Mouse (Mus musculus): ENCODE data around the gene Swsap1. TPM values are rescaled to one million over a fixed set of nuclear protein-coding genes. Genes with fewer than 3 reads are reported as not detected.

Gene Swsap1
- polyA plus RNA-seq, 1 experiment from 2014 or later: 11.4 TPM

DNA sequence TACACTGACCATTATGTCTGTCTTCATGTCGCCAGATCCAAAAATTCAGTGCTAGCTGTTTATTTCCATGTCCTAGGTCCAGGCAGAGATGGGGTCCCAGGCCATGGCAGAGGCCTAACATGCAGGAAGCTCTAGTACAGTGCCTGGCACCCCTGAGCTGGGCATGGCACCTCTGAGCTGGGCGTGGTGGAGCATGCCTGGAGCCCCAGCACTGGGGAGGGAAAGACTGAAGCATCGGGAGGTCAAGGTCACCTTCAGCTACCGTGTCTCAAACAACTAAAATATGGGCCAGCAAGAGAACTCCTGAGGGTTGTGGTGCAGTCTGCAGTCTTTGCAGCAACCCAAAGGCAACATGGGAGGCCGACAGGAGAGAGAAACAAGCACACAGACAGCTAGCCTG is 2.8 kb downstream of the Swsap1 start:
- ATAC-seq (ENCODE audit: low FRiP score, low TSS enrichment): no peak
- Histone ChIP-seq H3K36me3 (ENCODE audit: control insufficient read depth, insufficient read depth, low read length) (no peaks in the 10 kb centered on the region; the same call in 1 of the 2 replicates), H3K27ac (ENCODE audit: low read depth, low read length) (no peak overlapping the region), H3K4me3 (ENCODE audit: low read length) (no peak overlapping the region), H3K9ac (ENCODE audit: low read depth, low read length) (no peak overlapping the region), H3K4me2 (replicated peaks; ENCODE audit: low read depth, low read length) (no peak overlapping the region), H3K9me3 (ENCODE audit: control insufficient read depth, low read length) (no peaks in the 10 kb centered on the region), H3K4me1 (ENCODE audit: control insufficient read depth, insufficient read depth, low read length) (peaks cover 30% of the 10 kb centered on the region), H3K27me3 (ENCODE audit: control insufficient read depth, insufficient read depth, low read length) (peaks cover 12% of the 10 kb centered on the region)
- 88% methylated on average over 5 of the region's 5 CpGs for WGBS

DNA sequence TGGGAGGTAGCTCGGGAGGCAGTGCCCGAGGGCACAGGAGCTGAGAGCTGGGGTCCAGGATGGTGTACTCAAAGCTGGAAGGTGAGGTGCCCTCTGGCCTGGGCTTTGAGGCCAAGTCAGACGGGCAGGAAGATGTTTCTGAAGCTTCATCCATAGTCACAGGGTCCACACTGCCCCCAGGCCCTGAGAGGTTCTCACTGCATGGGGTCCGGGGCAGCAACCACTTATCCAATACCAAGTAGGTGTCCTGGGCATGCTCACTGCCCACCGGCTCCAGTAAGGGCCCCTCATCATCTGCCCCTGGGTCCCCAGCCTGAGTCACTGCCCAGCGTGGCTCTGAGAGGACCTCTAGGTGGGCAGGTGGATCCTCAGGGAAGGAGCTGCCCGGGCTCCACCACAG is 3.7 kb downstream of the Swsap1 start:
- WGBS: 91% methylated on average over 7 of the region's 7 CpGs
- H3K27me3 ChIP-seq (ENCODE audit: control insufficient read depth, insufficient read depth, low read length): peaks cover 12% of the 10 kb centered on the region

GRCm38 (mm10) chr9:21960135-21960534 is 4.6 kb downstream of the Swsap1 start:
- Histone ChIP-seq H3K4me1 (ENCODE audit: control insufficient read depth, insufficient read depth, low read length) (peaks cover 31% of the 10 kb centered on the region), H3K4me2 (replicated peaks; ENCODE audit: low read depth, low read length) (peak overlapping the region; percentile 82), H3K36me3 (ENCODE audit: control insufficient read depth, insufficient read depth, low read length) (no peaks in the 10 kb centered on the region; the same call in 1 of the 2 replicates), H3K9me3 (ENCODE audit: control insufficient read depth, low read length) (no peaks in the 10 kb centered on the region), H3K27me3 (ENCODE audit: control insufficient read depth, insufficient read depth, low read length) (peaks cover 12% of the 10 kb centered on the region), H3K9ac (ENCODE audit: low read depth, low read length) (0 out of 2 replicates have a peak overlapping the region, but pooled peaks have one; percentile 19), H3K27ac (ENCODE audit: low read depth, low read length) (no peak overlapping the region), H3K4me3 (ENCODE audit: low read length) (no peak overlapping the region)
- 32% methylated on average over 9 of the region's 9 CpGs for WGBS
- ATAC-seq (ENCODE audit: low FRiP score, low TSS enrichment): no peak

More for the DNA sequence above, 3.7 kb downstream of the Swsap1 start:
- Histone ChIP-seq H3K27ac (ENCODE audit: low read depth, low read length) (no peak overlapping the region), H3K4me3 (ENCODE audit: low read length) (no peak overlapping the region), H3K4me1 (ENCODE audit: control insufficient read depth, insufficient read depth, low read length) (peaks cover 31% of the 10 kb centered on the region), H3K9me3 (ENCODE audit: control insufficient read depth, low read length) (no peaks in the 10 kb centered on the region), H3K36me3 (ENCODE audit: control insufficient read depth, insufficient read depth, low read length) (no peaks in the 10 kb centered on the region; the same call in 1 of the 2 replicates), H3K9ac (ENCODE audit: low read depth, low read length) (no peak overlapping the region), H3K4me2 (replicated peaks; ENCODE audit: low read depth, low read length) (no peak overlapping the region)
- no peak for ATAC-seq (ENCODE audit: low FRiP score, low TSS enrichment)

DNA sequence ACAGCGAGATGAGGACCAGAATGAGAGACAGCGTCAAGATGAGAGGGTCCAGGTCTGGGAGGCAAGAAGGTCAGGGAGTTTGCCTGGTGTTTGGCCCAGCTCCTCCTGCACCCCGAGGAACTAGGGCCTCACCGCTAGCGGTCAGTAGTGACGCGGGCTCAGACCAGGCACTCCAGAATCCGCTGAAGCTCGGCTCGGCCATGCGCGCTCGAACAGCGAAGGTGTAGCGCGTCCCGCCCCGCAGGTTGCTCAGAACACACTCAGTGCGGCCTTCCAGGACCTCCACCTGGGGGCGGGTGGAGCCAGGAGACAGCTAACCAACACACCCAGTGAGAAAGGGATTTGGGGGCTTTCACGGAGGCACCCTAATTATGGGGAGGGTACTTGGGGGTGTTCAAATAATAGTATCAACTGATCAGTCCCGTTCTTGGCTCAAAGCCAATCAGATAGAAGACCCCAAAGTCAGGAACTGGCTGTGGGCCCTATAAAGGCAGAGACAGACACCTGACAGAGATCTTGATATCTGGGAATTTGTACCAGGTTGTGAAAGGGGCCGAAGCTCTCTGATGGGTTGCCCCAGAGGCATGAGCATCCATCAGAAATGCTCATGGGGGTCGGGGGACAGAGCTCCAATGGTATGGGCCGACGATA is 5.1 kb downstream of the Swsap1 start:
- WGBS: 7% methylated on average over 26 of the region's 26 CpGs
- peak overlapping the region; percentile 82 for H3K4me2 ChIP-seq (replicated peaks; ENCODE audit: low read depth, low read length)
- no peak for ATAC-seq (ENCODE audit: low FRiP score, low TSS enrichment)
- H3K4me1 ChIP-seq (ENCODE audit: control insufficient read depth, insufficient read depth, low read length): peaks cover 31% of the 10 kb centered on the region
- no peaks in the 10 kb centered on the region for H3K9me3 ChIP-seq (ENCODE audit: control insufficient read depth, low read length)
- no peak overlapping the region for H3K27ac ChIP-seq (ENCODE audit: low read depth, low read length)
- H3K4me3 ChIP-seq (ENCODE audit: low read length): 0 out of 2 replicates have a peak overlapping the region, but pooled peaks have one; percentile 4
- H3K36me3 ChIP-seq (ENCODE audit: control insufficient read depth, insufficient read depth, low read length): no peaks in the 10 kb centered on the region; the same call in 1 of the 2 replicates
- H3K27me3 ChIP-seq (ENCODE audit: control insufficient read depth, insufficient read depth, low read length): peaks cover 12% of the 10 kb centered on the region
- H3K9ac ChIP-seq (ENCODE audit: low read depth, low read length): 0 out of 2 replicates have a peak overlapping the region, but pooled peaks have one; percentile 19

- H3K27ac ChIP-seq (ENCODE audit: low read depth, low read length): no peak overlapping the region
- no peaks in the 10 kb centered on the region; the same call in 1 of the 2 replicates for H3K36me3 ChIP-seq (ENCODE audit: control insufficient read depth, insufficient read depth, low read length)
- peak overlapping the region; percentile 47; the same call in 1 of the 2 replicates for H3K9ac ChIP-seq (ENCODE audit: low read depth, low read length)
- H3K27me3 ChIP-seq (ENCODE audit: control insufficient read depth, insufficient read depth, low read length): peaks cover 12% of the 10 kb centered on the region
- WGBS: 1% methylated on average over 35 of the region's 35 CpGs
- no peaks in the 10 kb centered on the region for H3K9me3 ChIP-seq (ENCODE audit: control insufficient read depth, low read length)
- peak overlapping the region; percentile 82 for H3K4me2 ChIP-seq (replicated peaks; ENCODE audit: low read depth, low read length)
- peaks cover 29% of the 10 kb centered on the region for H3K4me1 ChIP-seq (ENCODE audit: control insufficient read depth, insufficient read depth, low read length)
- ATAC-seq (ENCODE audit: low FRiP score, low TSS enrichment): no peak
- peak overlapping the region; percentile 51 for H3K4me3 ChIP-seq (ENCODE audit: low read length)
These were observed 5.9 kb downstream of the Swsap1 start for GRCm38 (mm10) chr9:21961366-21961980.

- Histone ChIP-seq H3K9ac (ENCODE audit: low read depth, low read length) (peak overlapping the region; percentile 47; the same call in 1 of the 2 replicates), H3K27ac (ENCODE audit: low read depth, low read length) (no peak overlapping the region), H3K4me1 (ENCODE audit: control insufficient read depth, insufficient read depth, low read length) (peaks cover 27% of the 10 kb centered on the region), H3K4me3 (ENCODE audit: low read length) (peak overlapping the region; percentile 51), H3K4me2 (replicated peaks; ENCODE audit: low read depth, low read length) (peak overlapping the region; percentile 82), H3K9me3 (ENCODE audit: control insufficient read depth, low read length) (no peaks in the 10 kb centered on the region), H3K27me3 (ENCODE audit: control insufficient read depth, insufficient read depth, low read length) (peaks cover 12% of the 10 kb centered on the region), H3K36me3 (ENCODE audit: control insufficient read depth, insufficient read depth, low read length) (no peaks in the 10 kb centered on the region; the same call in 1 of the 2 replicates)
- under 1% methylated on average over 14 of the region's 15 CpGs for WGBS
- ATAC-seq (ENCODE audit: low FRiP score, low TSS enrichment): peak; percentile 47; the same call in 1 of the 2 replicates
These were observed 6.5 kb downstream of the Swsap1 start for GRCm38 (mm10) chr9:21962010-21962409.

- peak overlapping the region; percentile 47; the same call in 1 of the 2 replicates for H3K9ac ChIP-seq (ENCODE audit: low read depth, low read length)
- peaks cover 27% of the 10 kb centered on the region for H3K4me1 ChIP-seq (ENCODE audit: control insufficient read depth, insufficient read depth, low read length)
- peak overlapping the region; percentile 51 for H3K4me3 ChIP-seq (ENCODE audit: low read length)
- H3K4me2 ChIP-seq (replicated peaks; ENCODE audit: low read depth, low read length): peak overlapping the region; percentile 82
- H3K9me3 ChIP-seq (ENCODE audit: control insufficient read depth, low read length): no peaks in the 10 kb centered on the region
- H3K27ac ChIP-seq (ENCODE audit: low read depth, low read length): no peak overlapping the region
- H3K36me3 ChIP-seq (ENCODE audit: control insufficient read depth, insufficient read depth, low read length): no peaks in the 10 kb centered on the region; the same call in 1 of the 2 replicates
- H3K27me3 ChIP-seq (ENCODE audit: control insufficient read depth, insufficient read depth, low read length): peaks cover 12% of the 10 kb centered on the region
- peak; percentile 77 for ATAC-seq (ENCODE audit: low FRiP score, low TSS enrichment)
- 2% methylated on average over 34 of the region's 34 CpGs for WGBS
These were observed 7.0 kb downstream of the Swsap1 start for GRCm38 (mm10) chr9:21962416-21963059.

GRCm38 (mm10) chr9:21963417-21963816 is 7.9 kb downstream of the Swsap1 start, which contains the start of gene Epor:
TSS of gene Epor (minus strand) at chr9:21963506.
- ATAC-seq (ENCODE audit: low FRiP score, low TSS enrichment): peak; percentile 55
- WGBS: 5% methylated on average over 8 of the region's 8 CpGs
- Histone ChIP-seq H3K4me2 (replicated peaks; ENCODE audit: low read depth, low read length) (peak within 1 kb of the TSS; percentile 82), H3K4me1 (ENCODE audit: control insufficient read depth, insufficient read depth, low read length) (peaks cover 27% of the 10 kb centered on the region), H3K27me3 (ENCODE audit: control insufficient read depth, insufficient read depth, low read length) (peaks cover 12% of the 10 kb centered on the region), H3K27ac (ENCODE audit: low read depth, low read length) (no peak within 1 kb of the TSS), H3K9me3 (ENCODE audit: control insufficient read depth, low read length) (no peaks in the 10 kb centered on the region), H3K9ac (ENCODE audit: low read depth, low read length) (peak within 1 kb of the TSS; percentile 40; the same call in 1 of the 2 replicates), H3K36me3 (ENCODE audit: control insufficient read depth, insufficient read depth, low read length) (no peaks in the 10 kb centered on the region), H3K4me3 (ENCODE audit: low read length) (peak within 1 kb of the TSS; percentile 51)

All from kidney, embryonic 14.5 days (tissue).